Mouse (Mus musculus): ENCODE measurements around the gene Pou4f1. TPM values are rescaled to one million over a fixed set of nuclear protein-coding genes. Genes with fewer than 3 reads are reported as not detected.

Gene Pou4f1
- polyA plus RNA-seq, 1 experiment from 2014 or later: not detected

Other genes starting within 250 kb of the Pou4f1 start
- gene Rnf219, start 54.6 kb upstream of the Pou4f1 start, polyA plus RNA-seq (2018): 3.9 to 8.2 TPM (median 7.3 TPM) in 3 replicates